Mouse (Mus musculus): ENCODE measurements around the gene Pdia4. TPM values are rescaled to one million over a fixed set of nuclear protein-coding genes. Genes with fewer than 3 reads are reported as not detected.
"Not testable (repeated sequence)": the region's sequence is repeated elsewhere in the genome, so short reads cannot be mapped to it uniquely, and the experiment has no call there.

The Pdia4 gene
- polyA plus RNA-seq (2012; rRNA removed) = 21.1 and 24.7 TPM in 2 replicates

DNA sequence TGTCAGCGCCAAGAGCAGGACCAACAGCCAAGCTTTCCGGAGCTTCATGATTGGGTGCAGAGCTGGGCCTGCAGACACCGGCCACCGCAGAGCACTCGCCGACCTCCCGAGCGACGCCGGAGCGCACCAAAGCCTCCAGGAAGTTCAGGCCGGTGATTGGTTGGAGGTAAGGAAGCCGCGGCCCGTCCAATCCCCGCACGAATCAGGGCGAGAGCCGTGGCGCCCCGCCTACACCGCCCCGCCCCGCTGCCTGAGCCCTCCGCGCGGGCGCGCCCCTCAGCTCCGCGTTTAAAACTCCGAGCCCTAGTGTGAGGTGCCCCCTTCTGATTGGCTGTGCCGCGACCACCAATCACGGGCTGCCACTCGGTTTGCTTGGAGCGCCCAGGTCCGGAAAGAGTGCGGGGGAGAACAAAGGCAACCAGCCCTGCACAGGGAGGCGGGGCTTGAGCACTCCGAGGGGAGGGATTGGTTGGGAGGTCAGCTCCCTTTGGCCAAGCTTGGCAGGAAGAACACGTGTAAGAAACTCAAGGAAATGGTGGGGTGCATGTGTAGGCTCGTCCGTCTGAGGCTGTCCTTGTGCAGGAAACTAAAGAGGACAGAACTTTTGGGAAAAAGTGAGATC is at the start of gene Pdia4:
Gene Pdia4, minus strand, starts transcription at position 174 of the 622 bp plus-strand sequence.
- Histone ChIP-seq H3K27ac (ENCODE audit: control insufficient read depth, insufficient read depth, low read depth, low read length) (peak within 1 kb of the TSS; percentile 68), H3K27me3 (ENCODE audit: control insufficient read depth, insufficient read depth, low read length) (no peaks in the 10 kb centered on the region), H3K4me1 (ENCODE audit: control insufficient read depth, insufficient read depth, low read length) (no peaks in the 10 kb centered on the region), H3K36me3 (ENCODE audit: control insufficient read depth, insufficient read depth, low read length) (no peaks in the 10 kb centered on the region), H3K4me3 (ENCODE audit: control insufficient read depth, low read depth, low read length) (peak within 1 kb of the TSS; percentile 93)
- TF ChIP-seq POLR2A (IDR thresholded peaks at IDR 0.05; ENCODE audit: control insufficient read depth, low read depth, low read length) = peak; percentile 82
- TF ChIP-seq CTCF (IDR thresholded peaks at IDR 0.05; ENCODE audit: control insufficient read depth, insufficient read depth, insufficient replicate concordance, low read depth, low read length) = no peak

DNA sequence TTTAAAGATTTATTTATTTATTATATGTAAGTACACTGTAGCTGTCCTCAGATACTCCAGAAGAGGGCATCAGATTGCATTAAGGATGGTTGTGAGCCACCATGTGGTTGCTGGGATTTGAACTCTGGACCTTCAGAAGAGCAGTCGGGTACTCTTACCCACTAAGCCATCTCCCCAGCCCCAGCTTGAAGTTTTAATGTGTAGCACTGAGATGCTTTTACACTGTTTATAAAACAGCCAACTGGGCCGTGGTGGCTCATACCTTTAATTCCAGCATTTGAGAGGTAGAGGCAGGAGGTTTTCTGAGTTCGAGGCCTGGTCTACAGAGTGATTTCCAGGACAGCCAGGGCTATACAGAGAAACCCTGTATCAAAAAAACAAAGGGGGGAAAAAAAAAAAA is 44.5 kb upstream of the Pdia4 start:
- H3K36me3 ChIP-seq (ENCODE audit: control insufficient read depth, insufficient read depth, low read length); H3K4me3 ChIP-seq (ENCODE audit: control insufficient read depth, low read depth, low read length); H3K27me3 ChIP-seq (ENCODE audit: control insufficient read depth, insufficient read depth, low read length): not testable (repeated sequence)

DNA sequence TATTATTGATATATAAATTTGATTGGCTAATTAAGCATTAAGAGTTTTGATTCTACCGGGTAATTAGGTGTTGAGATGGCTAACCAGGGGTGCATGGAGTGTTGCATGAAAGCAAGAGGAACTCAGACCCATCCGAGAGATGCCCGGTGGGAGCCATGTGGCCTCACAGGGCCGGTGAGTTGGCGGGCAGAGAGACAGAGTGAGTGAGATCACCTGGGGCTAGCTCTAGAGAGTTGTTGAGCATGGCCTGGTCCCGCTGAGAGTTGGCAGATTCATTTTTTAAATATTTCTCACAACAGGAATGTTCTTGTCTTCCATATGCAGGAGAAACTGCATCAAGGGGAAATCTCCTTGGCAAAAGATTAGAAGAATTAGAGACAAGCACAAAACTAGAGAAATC is 44.0 kb upstream of the Pdia4 start:
- Histone ChIP-seq H3K4me3 (ENCODE audit: control insufficient read depth, low read depth, low read length) (no peak overlapping the region), H3K36me3 (ENCODE audit: control insufficient read depth, insufficient read depth, low read length) (no peaks in the 10 kb centered on the region), H3K27ac (ENCODE audit: control insufficient read depth, insufficient read depth, low read depth, low read length) (no peak overlapping the region), H3K4me1 (ENCODE audit: control insufficient read depth, insufficient read depth, low read length) (no peaks in the 10 kb centered on the region), H3K27me3 (ENCODE audit: control insufficient read depth, insufficient read depth, low read length) (no peaks in the 10 kb centered on the region)
- no peak for TF ChIP-seq CTCF (IDR thresholded peaks at IDR 0.05; ENCODE audit: control insufficient read depth, insufficient read depth, insufficient replicate concordance, low read depth, low read length)
- TF ChIP-seq POLR2A (IDR thresholded peaks at IDR 0.05; ENCODE audit: control insufficient read depth, low read depth, low read length) = no peak

More for the DNA sequence above, 44.5 kb upstream of the Pdia4 start:
- H3K27ac ChIP-seq (ENCODE audit: control insufficient read depth, insufficient read depth, low read depth, low read length); H3K4me1 ChIP-seq (ENCODE audit: control insufficient read depth, insufficient read depth, low read length): not testable (repeated sequence)

DNA sequence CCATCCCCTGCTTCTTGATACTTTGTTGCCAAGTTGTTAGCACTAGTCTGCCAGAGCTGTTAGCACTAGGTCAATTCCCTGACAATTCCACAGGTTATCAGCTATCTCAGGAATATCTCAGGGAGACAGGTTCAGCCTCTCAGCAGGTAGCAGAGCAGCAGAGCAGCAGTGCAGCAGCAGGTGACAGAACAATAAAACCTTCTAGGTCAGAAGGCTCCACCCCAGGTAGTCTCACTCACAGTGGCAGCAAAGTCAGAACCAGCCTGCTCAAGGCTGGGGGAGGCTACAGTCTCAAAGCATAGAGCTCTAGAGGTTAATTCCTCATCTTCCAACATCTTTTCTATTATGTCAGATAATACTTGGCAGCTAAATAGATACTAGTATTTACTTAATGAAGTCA is 32.5 kb upstream of the Pdia4 start:
- H3K4me3 ChIP-seq (ENCODE audit: control insufficient read depth, low read depth, low read length) = no peak overlapping the region

DNA sequence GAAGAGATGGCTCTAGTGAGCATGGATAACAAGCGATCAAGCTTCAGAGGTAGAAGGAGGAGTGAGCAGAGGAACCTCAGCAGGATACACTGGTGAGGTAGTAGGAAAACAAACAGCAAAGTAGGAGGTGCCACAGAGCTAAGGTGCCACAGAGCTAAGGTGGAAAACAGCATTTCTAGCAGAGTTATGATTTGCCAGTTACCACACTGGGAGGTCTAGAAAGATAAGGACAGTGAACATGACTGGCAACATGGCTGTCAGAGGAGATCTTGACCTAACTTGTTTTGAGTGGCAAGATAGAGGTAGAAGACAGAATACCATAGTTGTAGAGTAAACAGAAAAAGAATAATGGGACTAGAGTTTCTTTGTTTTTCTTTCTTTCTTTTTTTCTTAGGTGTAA is 29.1 kb upstream of the Pdia4 start:
- Histone ChIP-seq H3K4me1 (ENCODE audit: control insufficient read depth, insufficient read depth, low read length) (peaks cover 4% of the 10 kb centered on the region; the same call in 1 of the 2 replicates), H3K27me3 (ENCODE audit: control insufficient read depth, insufficient read depth, low read length) (no peaks in the 10 kb centered on the region), H3K4me3 (ENCODE audit: control insufficient read depth, low read depth, low read length) (no peak overlapping the region), H3K27ac (ENCODE audit: control insufficient read depth, insufficient read depth, low read depth, low read length) (no peak overlapping the region), H3K36me3 (ENCODE audit: control insufficient read depth, insufficient read depth, low read length) (no peaks in the 10 kb centered on the region)
- TF ChIP-seq CTCF (IDR thresholded peaks at IDR 0.05; ENCODE audit: control insufficient read depth, insufficient read depth, insufficient replicate concordance, low read depth, low read length) = no peak
- TF ChIP-seq POLR2A (IDR thresholded peaks at IDR 0.05; ENCODE audit: control insufficient read depth, low read depth, low read length) = no peak

More for the DNA sequence above, 32.5 kb upstream of the Pdia4 start:
- no peaks in the 10 kb centered on the region for H3K27me3 ChIP-seq (ENCODE audit: control insufficient read depth, insufficient read depth, low read length)
- H3K27ac ChIP-seq (ENCODE audit: control insufficient read depth, insufficient read depth, low read depth, low read length) = no peak overlapping the region
- H3K36me3 ChIP-seq (ENCODE audit: control insufficient read depth, insufficient read depth, low read length) = no peaks in the 10 kb centered on the region
- no peak for TF ChIP-seq POLR2A (IDR thresholded peaks at IDR 0.05; ENCODE audit: control insufficient read depth, low read depth, low read length)
- TF ChIP-seq CTCF (IDR thresholded peaks at IDR 0.05; ENCODE audit: control insufficient read depth, insufficient read depth, insufficient replicate concordance, low read depth, low read length) = no peak
- H3K4me1 ChIP-seq (ENCODE audit: control insufficient read depth, insufficient read depth, low read length) = no peaks in the 10 kb centered on the region

DNA sequence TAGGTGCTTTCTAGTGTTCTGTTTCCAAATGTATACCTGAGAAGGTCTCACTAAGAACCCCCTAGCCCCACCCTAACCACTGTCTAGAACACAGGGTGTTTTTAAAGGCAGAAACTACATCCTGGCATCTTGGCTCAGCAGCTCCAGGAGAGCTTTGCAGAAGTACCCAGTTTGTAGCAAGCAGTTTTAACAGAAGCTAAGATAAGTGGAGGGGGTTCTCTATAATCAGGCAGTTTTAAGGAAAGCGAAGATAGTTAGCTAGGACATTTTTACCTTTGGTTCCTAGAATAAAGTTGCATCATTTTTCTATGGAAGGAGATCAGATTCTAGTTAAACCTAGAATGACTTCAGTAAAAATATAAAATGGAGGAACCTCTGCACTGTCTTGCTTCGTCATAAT is 28.6 kb upstream of the Pdia4 start:
- Histone ChIP-seq H3K4me3 (ENCODE audit: control insufficient read depth, low read depth, low read length) (no peak overlapping the region), H3K27ac (ENCODE audit: control insufficient read depth, insufficient read depth, low read depth, low read length) (no peak overlapping the region), H3K36me3 (ENCODE audit: control insufficient read depth, insufficient read depth, low read length) (no peaks in the 10 kb centered on the region), H3K27me3 (ENCODE audit: control insufficient read depth, insufficient read depth, low read length) (no peaks in the 10 kb centered on the region), H3K4me1 (ENCODE audit: control insufficient read depth, insufficient read depth, low read length) (peaks cover 4% of the 10 kb centered on the region; the same call in 1 of the 2 replicates)
- TF ChIP-seq CTCF (IDR thresholded peaks at IDR 0.05; ENCODE audit: control insufficient read depth, insufficient read depth, insufficient replicate concordance, low read depth, low read length) = no peak
- TF ChIP-seq POLR2A (IDR thresholded peaks at IDR 0.05; ENCODE audit: control insufficient read depth, low read depth, low read length) = no peak

DNA sequence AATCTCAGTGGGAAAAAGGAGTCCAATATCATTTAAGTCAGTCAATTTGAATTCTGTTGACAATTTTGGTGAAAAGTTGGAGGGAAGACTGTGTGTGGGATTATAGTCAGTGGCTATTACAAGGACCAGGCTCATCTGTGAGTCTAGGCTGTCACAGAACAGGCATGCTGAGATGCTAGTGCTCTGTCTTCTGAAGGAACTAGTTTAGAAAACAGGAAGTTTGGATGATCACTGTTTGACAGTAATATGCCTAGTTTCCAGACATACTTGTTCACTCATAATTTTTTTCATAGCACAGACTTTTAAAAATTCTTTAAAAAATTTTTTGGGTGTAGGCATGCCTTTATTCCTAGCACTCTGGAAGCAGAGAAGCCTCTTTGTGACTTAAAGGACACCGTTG is 27.8 kb upstream of the Pdia4 start:
- Histone ChIP-seq H3K27me3 (ENCODE audit: control insufficient read depth, insufficient read depth, low read length) (no peaks in the 10 kb centered on the region), H3K4me3 (ENCODE audit: control insufficient read depth, low read depth, low read length) (no peak overlapping the region), H3K36me3 (ENCODE audit: control insufficient read depth, insufficient read depth, low read length) (no peaks in the 10 kb centered on the region), H3K4me1 (ENCODE audit: control insufficient read depth, insufficient read depth, low read length) (peaks cover 4% of the 10 kb centered on the region; the same call in 1 of the 2 replicates), H3K27ac (ENCODE audit: control insufficient read depth, insufficient read depth, low read depth, low read length) (no peak overlapping the region)
- TF ChIP-seq CTCF (IDR thresholded peaks at IDR 0.05; ENCODE audit: control insufficient read depth, insufficient read depth, insufficient replicate concordance, low read depth, low read length) (no peak), POLR2A (IDR thresholded peaks at IDR 0.05; ENCODE audit: control insufficient read depth, low read depth, low read length) (no peak)

DNA sequence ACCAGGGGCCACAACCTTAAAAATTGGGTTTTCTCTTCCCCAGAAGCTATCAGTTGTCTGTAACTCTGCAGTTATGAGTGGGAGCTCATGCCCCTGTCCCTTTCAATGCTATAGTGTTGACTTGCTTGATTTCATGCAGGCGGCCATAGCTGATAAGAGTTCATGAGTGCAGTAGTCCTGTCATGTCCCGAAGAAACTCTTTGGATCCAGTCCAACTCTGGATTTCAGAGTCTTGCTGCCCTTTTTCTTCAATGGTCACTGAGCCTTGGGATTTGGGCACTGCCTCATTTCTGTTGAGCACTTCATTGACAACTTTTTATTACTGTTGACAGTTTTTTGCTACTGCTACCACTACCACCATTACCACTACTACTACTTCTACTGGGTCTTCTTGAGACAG is 24.4 kb upstream of the Pdia4 start:
- H3K4me1 ChIP-seq (ENCODE audit: control insufficient read depth, insufficient read depth, low read length) = peaks cover 4% of the 10 kb centered on the region; the same call in 1 of the 2 replicates
- TF ChIP-seq POLR2A (IDR thresholded peaks at IDR 0.05; ENCODE audit: control insufficient read depth, low read depth, low read length) = no peak
- no peak for TF ChIP-seq CTCF (IDR thresholded peaks at IDR 0.05; ENCODE audit: control insufficient read depth, insufficient read depth, insufficient replicate concordance, low read depth, low read length)
- H3K27ac ChIP-seq (ENCODE audit: control insufficient read depth, insufficient read depth, low read depth, low read length) = no peak overlapping the region
- H3K27me3 ChIP-seq (ENCODE audit: control insufficient read depth, insufficient read depth, low read length) = no peaks in the 10 kb centered on the region
- no peak overlapping the region for H3K4me3 ChIP-seq (ENCODE audit: control insufficient read depth, low read depth, low read length)
- no peaks in the 10 kb centered on the region for H3K36me3 ChIP-seq (ENCODE audit: control insufficient read depth, insufficient read depth, low read length)

Measured in testis, adult 2 months (tissue).